Mouse (Mus musculus) spleen, adult 2 months (tissue): Measurements from ENCODE around the gene Nr1h2. TPM values are rescaled to one million over a fixed set of nuclear protein-coding genes. Genes with fewer than 3 reads are reported as not detected.
A peak's percentile ranks its signal among the peaks of the same experiment; 100 is the strongest.

Experiments
- DNase-seq, 2 experiments: peaks; one replicate each; pipeline versions ENCODE4 v3.0.0 to v3.0.0-alpha.2; 2012 to 2021; ENCODE audit warnings: low spot score in 2 of 2, low read depth in 1 of 2
- H3K27ac ChIP-seq: fragments of 200-500 bp; 2 replicates; pipeline ENCODE4 v1.5.1; 2012; ENCODE audit warnings: low read length, inconsistent platforms; ENCODE audit not compliant: insufficient read depth
- H3K27me3 ChIP-seq: fragments of 200-500 bp; 2 replicates; pipeline ENCODE4 v1.6.1; 2012; ENCODE audit warnings: mild to moderate bottlenecking, moderate library complexity, low read length, inconsistent platforms; ENCODE audit not compliant: control insufficient read depth, insufficient read depth
- H3K36me3 ChIP-seq: fragments of 200-500 bp; 2 replicates; pipeline ENCODE4 v1.6.1; 2012; ENCODE audit warnings: mild to moderate bottlenecking, low read length, inconsistent platforms; ENCODE audit not compliant: control insufficient read depth, insufficient read depth
- H3K4me1 ChIP-seq: fragments of 200-500 bp; 2 replicates; pipeline ENCODE4 v1.6.1; 2011; ENCODE audit warnings: inconsistent platforms; ENCODE audit not compliant: control insufficient read depth, insufficient read depth, insufficient read length
- H3K4me3 ChIP-seq: fragments of 200-500 bp; 2 replicates; pipeline ENCODE4 v1.5.1; 2011; ENCODE audit warnings: mild to moderate bottlenecking, inconsistent platforms; ENCODE audit not compliant: insufficient read depth, insufficient read length; ENCODE audit errors: extremely low read depth
- CTCF ChIP-seq: fragments of 200-500 bp; IDR thresholded peaks from 2 replicates; pipeline ENCODE4 v1.5.1; 2011; ENCODE audit warnings: mild to moderate bottlenecking, inconsistent platforms; ENCODE audit not compliant: insufficient read depth, insufficient read length, insufficient replicate concordance; ENCODE audit errors: extremely low read depth
- POLR2A ChIP-seq: fragments of 200-500 bp; IDR thresholded peaks from 2 replicates; pipeline ENCODE4 v1.6.1; 2011; ENCODE audit warnings: low read depth, low read length, inconsistent platforms
- WGBS: fragments of 180-500 bp; shearing (Covaris S2); methylation state at CpG from one replicate; pipeline ENCODE4 v1.1.7; 2018; 5-methylcytosine and 5-hydroxymethylcytosine counted together
- polyA plus RNA-seq: library from polyadenylated mRNA; depleted of rRNA; stranded (reverse); fragments of >200 nt; gene quantifications from 2 replicates; pipeline ENCODE4 v1.2.3, GENCODE M21; 2012

The Nr1h2 gene
- polyA plus RNA-seq, 1 experiment = 162 TPM

DNA sequence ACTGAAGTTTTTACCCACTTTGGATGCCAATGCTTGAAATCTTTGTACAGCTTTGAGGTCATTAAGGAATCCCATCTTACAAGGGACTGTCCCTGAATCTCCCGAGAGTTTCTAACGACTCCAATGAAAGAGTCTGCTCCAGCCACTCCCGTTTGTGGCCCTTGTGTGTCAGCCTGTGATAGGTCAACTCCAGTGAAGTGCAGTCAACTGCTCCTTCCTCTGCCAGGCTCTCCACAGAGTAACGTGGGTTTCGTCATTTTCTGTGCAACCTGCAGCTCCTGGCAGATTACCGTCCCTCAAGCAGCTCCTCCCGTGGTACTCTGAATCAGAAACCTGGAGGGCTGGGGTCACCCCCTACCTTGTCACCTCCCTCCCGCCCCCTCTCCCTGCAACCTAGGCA is 9.5 kb upstream of the Nr1h2 start:
- H3K27ac ChIP-seq = no peak overlapping the region
- H3K27me3 ChIP-seq = no peaks in the 10 kb centered on the region
- DNase-seq = no peak
- no peak for TF ChIP-seq POLR2A
- TF ChIP-seq CTCF = no peak
- H3K4me3 ChIP-seq = no peak overlapping the region
- H3K36me3 ChIP-seq = no peaks in the 10 kb centered on the region
- H3K4me1 ChIP-seq = no peaks in the 10 kb centered on the region
- WGBS = 57% methylated on average over 8 of the region's 8 CpGs

DNA sequence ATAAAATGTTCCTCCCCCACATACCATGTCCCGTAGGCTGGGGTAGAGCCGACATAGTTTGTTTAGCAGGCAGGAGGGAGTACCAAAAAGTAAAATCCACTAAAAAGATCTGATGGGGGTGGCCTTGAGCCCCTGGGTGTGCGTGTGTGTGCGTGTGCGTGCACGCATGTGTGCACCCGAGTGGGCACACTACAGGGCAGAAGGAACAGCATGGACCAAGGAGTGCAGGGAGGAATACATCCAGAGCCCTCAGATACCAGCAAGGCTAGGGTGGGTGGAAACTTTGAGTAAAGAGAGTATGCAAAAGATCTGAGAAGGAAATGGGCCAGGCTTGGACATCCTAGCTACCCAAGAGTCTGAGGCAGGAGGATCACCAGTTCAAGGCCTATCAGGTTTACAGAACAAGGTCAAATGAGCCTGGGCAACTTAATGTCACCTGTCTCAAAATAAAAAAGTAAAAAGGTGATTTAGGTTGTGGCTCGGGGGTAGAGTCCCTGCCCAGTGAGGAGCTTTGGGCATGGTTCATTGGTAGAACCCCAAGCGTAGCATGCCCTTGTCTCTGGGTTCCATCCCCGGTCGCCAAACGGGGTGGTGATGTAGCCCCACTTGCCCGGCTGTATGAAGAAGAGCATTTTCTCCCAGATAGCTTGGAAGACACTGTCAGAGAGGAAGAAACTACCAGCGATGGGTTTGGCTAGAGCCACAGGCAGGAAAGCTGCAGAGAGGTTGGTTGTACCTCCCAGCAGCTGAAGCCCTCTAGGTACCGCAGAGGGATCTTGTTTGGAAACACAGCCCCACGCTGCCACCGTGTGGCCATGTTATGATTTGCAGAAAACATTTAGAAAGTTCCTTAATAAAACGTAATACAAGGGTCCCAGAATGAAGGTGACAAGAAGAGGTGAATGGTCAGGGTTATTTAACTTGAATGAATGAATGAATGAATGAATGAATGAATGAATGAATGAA is 7.0 kb upstream of the Nr1h2 start:
- peak; percentile 72 to 81 for DNase-seq
- H3K4me1 ChIP-seq = peaks cover 5% of the 10 kb centered on the region

DNA sequence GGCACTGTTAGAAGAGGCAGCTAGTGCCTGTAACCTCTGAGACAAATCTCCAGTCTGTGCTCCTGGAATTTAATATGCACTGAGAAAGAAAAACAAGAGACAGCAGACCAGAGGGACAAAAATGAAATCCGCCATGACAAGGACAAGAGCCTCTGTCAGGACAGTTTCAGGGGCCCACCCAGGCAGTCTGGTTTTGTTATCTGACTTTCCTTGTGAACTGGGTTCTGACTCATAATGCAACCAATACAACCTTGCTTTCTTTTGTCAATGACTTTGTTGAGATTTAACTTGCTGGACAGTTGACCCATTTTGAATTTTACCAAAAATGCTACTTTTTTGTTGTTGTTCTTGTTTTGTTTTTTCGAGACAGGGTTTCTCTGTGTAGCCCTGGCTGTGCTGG is 3.9 kb upstream of the Nr1h2 start:
- no peak for DNase-seq
- Histone ChIP-seq H3K27me3 (no peaks in the 10 kb centered on the region), H3K4me1 (peaks cover 5% of the 10 kb centered on the region), H3K4me3 (no peak overlapping the region), H3K27ac (no peak overlapping the region), H3K36me3 (no peaks in the 10 kb centered on the region)
- 85% methylated on average over 2 of the region's 2 CpGs for WGBS
- TF ChIP-seq POLR2A (no peak), CTCF (no peak)

More for the DNA sequence above, 7.0 kb upstream of the Nr1h2 start:
- TF ChIP-seq POLR2A = no peak
- peak; percentile 77; the same call in 1 of the 2 replicates for TF ChIP-seq CTCF
- Histone ChIP-seq H3K27ac (no peak overlapping the region), H3K36me3 (no peaks in the 10 kb centered on the region), H3K4me3 (no peak overlapping the region), H3K27me3 (no peaks in the 10 kb centered on the region)
- WGBS = 53% methylated on average over 18 of the region's 18 CpGs

DNA sequence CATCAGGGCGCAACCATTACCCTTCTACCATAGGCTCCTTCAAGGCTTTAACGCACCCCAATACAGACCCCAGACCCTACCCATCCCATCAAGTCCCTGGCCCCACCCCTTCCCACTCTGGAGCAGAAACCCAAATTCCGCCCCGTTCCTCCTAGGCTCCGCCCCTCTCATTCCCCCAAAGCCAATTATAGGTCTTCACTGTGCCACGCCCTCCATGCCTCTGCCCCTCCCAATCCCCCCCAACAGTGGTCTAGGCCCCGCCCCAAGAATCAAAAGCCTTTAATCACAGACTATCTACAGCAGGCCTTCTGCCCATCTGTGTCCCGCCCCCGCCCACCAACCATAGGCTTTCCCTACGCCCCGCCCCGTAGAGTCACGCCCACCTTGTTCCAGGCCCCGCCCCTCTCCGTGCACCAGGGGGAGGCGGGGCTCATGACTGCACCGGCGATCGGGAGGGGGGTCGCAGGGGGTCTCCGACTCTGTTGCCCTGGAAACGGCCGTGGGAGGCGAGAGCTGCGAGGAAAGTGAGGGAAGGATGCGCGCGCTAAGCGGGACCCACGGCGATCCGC is 471 bp downstream of the Nr1h2 start:
- peaks cover 5% of the 10 kb centered on the region for H3K4me1 ChIP-seq
- H3K36me3 ChIP-seq = peaks cover 29% of the 10 kb centered on the region
- H3K27me3 ChIP-seq = no peaks in the 10 kb centered on the region
- DNase-seq = peak; percentile 66 to 75
- WGBS = 2% methylated on average over 32 of the region's 32 CpGs
- no peak for TF ChIP-seq POLR2A
- TF ChIP-seq CTCF = no peak
- peak overlapping the region; percentile 98 for H3K27ac ChIP-seq
- peak overlapping the region; percentile 92 for H3K4me3 ChIP-seq

DNA sequence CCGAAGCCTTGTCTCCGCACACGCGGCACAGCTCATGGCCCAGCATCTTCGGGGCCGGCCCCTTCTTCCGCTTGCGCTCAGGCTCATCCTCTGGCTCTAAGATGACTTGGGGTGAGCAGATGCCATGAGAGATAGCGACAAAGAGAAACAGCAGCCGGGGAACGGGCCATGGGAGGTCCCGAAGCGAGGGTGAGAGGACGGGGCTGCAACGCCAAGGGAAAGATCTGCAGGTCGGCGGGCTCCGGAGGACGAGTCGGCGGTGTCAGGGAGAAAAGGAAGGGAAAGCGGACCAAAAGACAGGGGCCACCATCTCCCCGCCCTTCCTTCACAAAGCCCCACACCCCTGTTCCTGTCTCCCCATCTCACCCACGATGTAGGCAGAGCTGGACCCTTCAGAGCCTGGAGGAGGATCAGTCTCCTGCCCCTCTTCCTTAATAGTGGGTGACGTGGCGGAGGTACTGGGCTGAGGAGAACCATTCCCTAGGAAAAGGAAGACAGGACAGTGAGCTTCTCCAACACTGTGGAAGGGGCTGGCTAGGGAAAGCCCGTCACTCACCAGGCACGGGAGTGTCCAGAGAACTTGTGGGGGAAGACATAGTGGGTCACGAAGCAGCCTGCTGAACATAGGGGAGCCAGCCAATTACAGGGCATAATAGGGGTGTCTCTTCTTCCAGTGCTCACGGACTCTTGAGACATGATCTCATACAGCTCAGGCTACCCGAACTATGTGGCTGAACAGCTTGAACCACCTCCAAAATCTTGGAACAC is 1.4 kb downstream of the Nr1h2 start:
- WGBS = 94% methylated on average over 31 of the region's 31 CpGs
- Histone ChIP-seq H3K4me1 (peaks cover 10% of the 10 kb centered on the region), H3K27me3 (no peaks in the 10 kb centered on the region), H3K36me3 (peaks cover 29% of the 10 kb centered on the region), H3K4me3 (no peak overlapping the region), H3K27ac (no peak overlapping the region)
- DNase-seq = no peak
- TF ChIP-seq POLR2A (no peak), CTCF (no peak)

DNA sequence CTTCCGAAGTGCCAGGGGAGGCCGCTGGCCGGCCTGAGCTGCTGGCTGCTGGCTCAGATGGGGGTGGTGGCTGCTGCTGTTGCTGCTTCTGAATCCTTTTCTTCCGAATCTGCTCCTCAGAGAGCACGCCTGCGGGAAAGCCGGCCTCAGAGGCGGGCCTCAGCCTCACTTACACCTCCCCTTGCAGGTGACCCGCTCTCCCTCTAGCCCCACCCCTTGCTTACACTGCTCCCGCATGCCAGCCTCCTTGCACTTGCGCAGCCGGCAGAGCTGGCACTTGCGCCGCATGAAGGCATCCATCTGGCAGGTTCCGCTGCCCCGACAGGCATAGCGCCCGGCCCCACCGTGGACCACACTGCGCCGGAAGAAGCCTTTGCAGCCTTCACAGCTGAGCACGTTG is 2.0 kb downstream of the Nr1h2 start:
- no peak for DNase-seq
- H3K36me3 ChIP-seq = peaks cover 29% of the 10 kb centered on the region
- no peak overlapping the region for H3K4me3 ChIP-seq
- TF ChIP-seq POLR2A (no peak), CTCF (no peak)
- peaks cover 11% of the 10 kb centered on the region for H3K4me1 ChIP-seq
- no peak overlapping the region for H3K27ac ChIP-seq
- WGBS = 94% methylated on average over 22 of the region's 22 CpGs
- no peaks in the 10 kb centered on the region for H3K27me3 ChIP-seq
